Mouse (Mus musculus): ENCODE measurements at regions not wholly inside any gene's neighbourhood (a gene's known extent, or its start where the extent isn't known, plus 50 kb on each side); places are given as distances from the start of the nearest gene placed in this dataset.

DNA sequence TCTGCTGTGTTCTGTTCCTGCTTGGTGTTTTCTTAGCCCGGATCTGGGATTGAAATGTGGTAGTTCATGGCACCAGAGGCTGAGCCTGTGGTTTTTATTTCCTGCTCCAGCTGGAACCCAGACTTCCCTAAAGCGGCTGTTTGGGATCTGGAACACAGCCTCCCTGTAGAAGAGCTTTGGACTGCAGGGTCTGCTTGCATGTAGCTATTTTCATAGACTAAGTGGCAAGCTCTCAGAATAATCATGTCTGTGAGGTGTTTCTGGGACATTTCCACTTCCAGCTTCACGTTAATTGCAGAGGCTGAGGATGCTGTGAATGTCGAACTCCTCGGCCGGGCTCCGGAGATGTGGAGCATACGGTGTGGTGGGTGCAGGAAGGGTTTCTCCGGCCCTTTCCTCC lies 64.1 kb upstream of the Gm5148 start:
- Histone ChIP-seq H3K27me3 (ENCODE audit: control insufficient read depth in 1 of 2, insufficient read depth in 2 of 2, low read length in 2 of 2) (peaks cover 0 to 6% of the 10 kb centered on the region in 2 experiments; a peak in 3 of 4 replicates), H3K36me3 (ENCODE audit: control insufficient read depth in 1 of 2, insufficient read depth in 2 of 2, low read length in 2 of 2) (no peaks in the 10 kb centered on the region), H3K4me3 (ENCODE audit: control insufficient read depth in 1 of 2, insufficient read depth in 1 of 2, low read depth in 2 of 2, low read length in 2 of 2) (no peak overlapping the region), H3K4me1 (ENCODE audit: control insufficient read depth in 1 of 2, insufficient read depth in 2 of 2, low read length in 2 of 2) (no peaks in the 10 kb centered on the region), H3K9ac (ENCODE audit: control insufficient read depth, low read depth, low read length, poor library complexity, severe bottlenecking) (no peak overlapping the region), H3K27ac (ENCODE audit: control insufficient read depth, low read depth, low read length) (no peak overlapping the region), H3K79me2 (ENCODE audit: control insufficient read depth, insufficient read depth, low read length, poor library complexity) (no peaks in the 10 kb centered on the region), H3K9me3 (replicated peaks; ENCODE audit: insufficient read depth, low read length) (no peaks in the 10 kb centered on the region)
- no peak for TF ChIP-seq CHD2 (IDR thresholded peaks at IDR 0.05; ENCODE audit: low read length)
- TF ChIP-seq CTCF (IDR thresholded peaks at IDR 0.05 in 2 of 3, conservative IDR thresholded peaks at IDR 0.05 in 1 of 3; ENCODE audit: control insufficient read depth in 1 of 3, insufficient read depth in 1 of 3, low read depth in 2 of 3, low read length in 3 of 3, poor library complexity in 1 of 3, severe bottlenecking in 1 of 3): no peak
- no peak for TF ChIP-seq TBP (IDR thresholded peaks at IDR 0.05; ENCODE audit: low read depth, low read length)
- TF ChIP-seq ELF1 (IDR thresholded peaks at IDR 0.05; ENCODE audit: low read depth, low read length): no peak
- TF ChIP-seq RAD21 (IDR thresholded peaks at IDR 0.05; ENCODE audit: low read depth, low read length): no peak
- no peak for TF ChIP-seq BHLHE40 (IDR thresholded peaks at IDR 0.05; ENCODE audit: borderline replicate concordance, low read depth, low read length)
- TF ChIP-seq MYC (IDR thresholded peaks at IDR 0.05; ENCODE audit: low read depth, low read length): no peak
- TF ChIP-seq ETS1 (IDR thresholded peaks at IDR 0.05; ENCODE audit: low read depth, low read length): no peak
- no peak for TF ChIP-seq SIN3A (IDR thresholded peaks at IDR 0.05; ENCODE audit: low read length)
- no peak for TF ChIP-seq JUND (IDR thresholded peaks at IDR 0.05; ENCODE audit: low read depth, low read length)
- TF ChIP-seq ZMIZ1 (IDR thresholded peaks at IDR 0.05; ENCODE audit: low read depth, low read length): no peak
- no peak for TF ChIP-seq POLR2A (IDR thresholded peaks at IDR 0.05; ENCODE audit: control insufficient read depth in 1 of 2, insufficient read depth in 1 of 2, low read depth in 1 of 2, low read length in 2 of 2, poor library complexity in 1 of 2)
- no peak for TF ChIP-seq CHD1 (IDR thresholded peaks at IDR 0.05; ENCODE audit: low read depth, low read length)
- TF ChIP-seq MAZ (IDR thresholded peaks at IDR 0.05; ENCODE audit: low read depth, low read length): no peak
- no peak for TF ChIP-seq ZNF384 (IDR thresholded peaks at IDR 0.05; ENCODE audit: low read depth, low read length)
- no peak for TF ChIP-seq USF2 (IDR thresholded peaks at IDR 0.05; ENCODE audit: borderline replicate concordance in 1 of 2, insufficient read depth in 1 of 2, low read depth in 1 of 2, low read length in 2 of 2)
- TF ChIP-seq ZKSCAN1 (IDR thresholded peaks at IDR 0.05; ENCODE audit: low read depth, low read length): no peak
- no peak for TF ChIP-seq GATA1 (IDR thresholded peaks at IDR 0.05; ENCODE audit: low read depth, low read length)
- no peak for TF ChIP-seq HCFC1 (IDR thresholded peaks at IDR 0.05; ENCODE audit: low read depth, low read length)
- DNase-seq (ENCODE audit: low read depth, low spot score): no peak

DNA sequence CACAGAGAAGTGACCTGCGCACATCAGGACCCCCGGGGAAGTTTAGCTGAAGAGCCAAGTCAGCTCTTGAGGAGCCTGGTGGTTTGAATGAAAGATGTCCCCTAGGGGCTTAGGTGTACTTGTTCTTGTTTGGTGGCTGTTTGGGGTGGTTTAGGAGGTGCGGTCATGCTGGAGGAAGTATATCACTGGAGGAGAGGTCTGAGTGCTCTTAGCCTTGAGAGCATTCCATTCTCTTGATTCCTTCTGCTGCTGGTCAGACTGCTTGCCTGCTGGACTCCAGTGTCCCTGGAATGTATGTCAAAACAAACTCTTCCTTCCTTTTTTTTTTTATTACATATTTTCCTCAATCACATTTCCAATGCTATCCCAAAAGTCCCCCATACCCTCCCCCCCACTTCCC lies 62.5 kb upstream of the Gm5148 start:
- H3K27me3 ChIP-seq (ENCODE audit: control insufficient read depth in 1 of 2, insufficient read depth in 2 of 2, low read length in 2 of 2): peaks cover 0 to 4% of the 10 kb centered on the region in 2 experiments; a peak in 3 of 4 replicates
- H3K27ac ChIP-seq (ENCODE audit: control insufficient read depth, low read depth, low read length): no peak overlapping the region
- H3K79me2 ChIP-seq (ENCODE audit: control insufficient read depth, insufficient read depth, low read length, poor library complexity): no peaks in the 10 kb centered on the region
- no peaks in the 10 kb centered on the region for H3K9me3 ChIP-seq (replicated peaks; ENCODE audit: insufficient read depth, low read length)
- no peak overlapping the region for H3K4me3 ChIP-seq (ENCODE audit: control insufficient read depth in 1 of 2, insufficient read depth in 1 of 2, low read depth in 2 of 2, low read length in 2 of 2)
- TF ChIP-seq MYC (IDR thresholded peaks at IDR 0.05; ENCODE audit: low read depth, low read length): no peak
- no peak for TF ChIP-seq CHD1 (IDR thresholded peaks at IDR 0.05; ENCODE audit: low read depth, low read length)
- no peak for TF ChIP-seq ETS1 (IDR thresholded peaks at IDR 0.05; ENCODE audit: low read depth, low read length)
- TF ChIP-seq TCF12 (IDR thresholded peaks at IDR 0.05; ENCODE audit: low read depth, low read length): no peak
- TF ChIP-seq TBP (IDR thresholded peaks at IDR 0.05; ENCODE audit: low read depth, low read length): no peak
- no peak for TF ChIP-seq ZNF384 (IDR thresholded peaks at IDR 0.05; ENCODE audit: low read depth, low read length)
- no peak for TF ChIP-seq TAL1 (IDR thresholded peaks at IDR 0.05; ENCODE audit: low read length)
- no peak for TF ChIP-seq MAFK (IDR thresholded peaks at IDR 0.05; ENCODE audit: borderline replicate concordance, low read depth, low read length)
- no peak for DNase-seq (ENCODE audit: low read depth, low spot score)
- no peaks in the 10 kb centered on the region for H3K36me3 ChIP-seq (ENCODE audit: control insufficient read depth in 1 of 2, insufficient read depth in 2 of 2, low read length in 2 of 2)
- H3K9ac ChIP-seq (ENCODE audit: control insufficient read depth, low read depth, low read length, poor library complexity, severe bottlenecking): no peak overlapping the region
- H3K4me1 ChIP-seq (ENCODE audit: control insufficient read depth in 1 of 2, insufficient read depth in 2 of 2, low read length in 2 of 2): no peaks in the 10 kb centered on the region
